Mouse (Mus musculus) induced T-regulatory cell, adult 2 months (primary cell): ENCODE measurements around the gene Pnpla8.

Experiments used
- DNase-seq: peaks from one replicate; pipeline ENCODE4 v3.0.0-alpha.2; 2012; ENCODE audit warnings: low read depth

The Pnpla8 gene

DNA sequence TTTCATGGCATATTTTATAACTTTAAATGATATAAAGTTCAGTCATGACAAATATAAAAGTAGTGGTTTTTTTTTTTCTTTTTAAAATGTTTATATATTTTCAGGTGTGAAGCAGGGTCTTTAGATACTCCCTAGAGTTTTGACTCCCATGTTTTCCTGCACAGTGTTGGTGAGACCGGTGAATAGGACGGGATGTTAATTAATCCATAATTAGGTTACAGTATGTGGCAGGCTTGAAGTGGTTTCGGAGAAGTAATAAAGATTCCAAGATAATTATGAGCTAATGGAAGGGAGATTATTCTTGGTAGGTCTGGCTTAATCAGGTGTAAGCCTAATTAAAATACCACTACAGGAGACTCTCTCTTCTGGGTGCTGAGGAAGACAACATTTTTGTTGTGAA, 125.0 kb downstream of the Pnpla8 start:
- DNase-seq = no peak

- no peak for DNase-seq
Observed at GRCm38 (mm10) chr12:44355116-44355515, 133.9 kb downstream of the Pnpla8 start.

DNA sequence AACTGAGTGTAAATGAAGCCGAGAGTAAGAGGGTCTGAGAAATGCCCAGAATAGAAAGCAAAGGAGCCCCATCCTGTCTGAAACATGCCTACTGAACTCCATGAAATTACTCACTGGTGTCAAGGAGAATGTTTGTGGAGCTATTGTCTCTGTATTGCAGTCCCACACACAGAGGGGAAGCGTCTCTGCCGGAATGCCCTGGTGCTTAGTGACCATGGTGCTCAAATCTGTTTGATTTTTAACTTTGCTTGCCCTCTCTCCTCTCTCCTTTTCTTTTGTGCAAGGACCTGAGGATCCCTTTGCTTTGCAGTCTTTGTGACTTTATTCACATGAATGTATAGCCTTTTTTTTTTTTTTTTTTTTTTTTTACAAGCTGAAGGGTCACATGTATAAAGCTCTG, 136.3 kb downstream of the Pnpla8 start:
- no peak for DNase-seq

DNA sequence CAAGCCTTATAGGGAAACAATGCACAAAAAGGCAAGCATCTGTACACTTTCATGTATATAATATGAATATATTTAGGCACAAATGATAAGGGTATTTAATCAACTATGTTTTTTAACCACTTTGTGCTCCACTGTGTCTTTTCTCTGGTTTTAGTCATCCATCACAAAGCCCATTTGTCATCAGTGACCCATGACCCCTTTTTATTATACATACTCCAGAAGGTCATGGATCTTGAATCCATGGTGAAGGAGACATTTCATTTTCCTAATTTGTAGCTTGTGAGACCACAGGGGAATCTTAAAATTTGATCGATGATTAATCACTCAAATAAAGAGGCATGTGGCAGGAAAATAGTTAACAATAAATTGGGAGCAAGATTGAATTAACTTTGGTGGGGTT, 136.7 kb downstream of the Pnpla8 start:
- DNase-seq = no peak

DNA sequence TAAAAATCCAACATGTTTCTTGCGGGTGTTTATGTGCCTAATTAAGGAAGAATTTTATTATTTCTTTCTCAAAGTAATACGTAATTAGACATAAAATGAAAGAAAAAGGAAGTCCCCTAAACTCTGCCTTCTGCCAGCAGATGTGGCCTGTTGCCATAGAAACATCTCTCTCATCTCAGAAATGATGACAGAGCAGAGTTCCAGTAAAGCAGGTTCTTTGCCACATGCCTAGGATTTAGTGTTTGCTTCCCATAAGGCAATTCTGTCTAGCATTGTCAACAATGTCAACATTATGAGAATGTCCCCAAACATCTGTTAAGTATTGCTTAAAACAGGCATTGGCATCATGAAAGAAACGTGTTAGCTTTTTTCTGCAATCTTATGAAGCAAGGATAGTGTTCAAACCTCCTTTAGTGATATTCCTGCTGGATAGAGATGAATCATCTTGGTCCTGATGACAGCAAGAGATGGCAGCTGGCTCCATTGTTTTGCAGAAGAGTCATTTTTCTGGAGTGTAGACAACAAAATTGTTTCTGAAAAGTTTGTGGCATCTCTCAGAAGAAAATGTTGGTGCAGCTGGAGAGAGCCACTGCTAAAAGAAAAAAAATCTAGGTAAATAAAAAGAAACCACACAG, 150.0 kb downstream of the Pnpla8 start:
- no peak for DNase-seq
